Mouse (Mus musculus) thymus, postnatal 25 days (tissue): Measurements from ENCODE around the gene Gas6.
A peak's percentile ranks its signal among the peaks of the same experiment; 100 is the strongest.

Experiments used
- DNase-seq: peaks from one replicate; pipeline ENCODE4 v3.0.0; 2022

Gas6 gene

DNA sequence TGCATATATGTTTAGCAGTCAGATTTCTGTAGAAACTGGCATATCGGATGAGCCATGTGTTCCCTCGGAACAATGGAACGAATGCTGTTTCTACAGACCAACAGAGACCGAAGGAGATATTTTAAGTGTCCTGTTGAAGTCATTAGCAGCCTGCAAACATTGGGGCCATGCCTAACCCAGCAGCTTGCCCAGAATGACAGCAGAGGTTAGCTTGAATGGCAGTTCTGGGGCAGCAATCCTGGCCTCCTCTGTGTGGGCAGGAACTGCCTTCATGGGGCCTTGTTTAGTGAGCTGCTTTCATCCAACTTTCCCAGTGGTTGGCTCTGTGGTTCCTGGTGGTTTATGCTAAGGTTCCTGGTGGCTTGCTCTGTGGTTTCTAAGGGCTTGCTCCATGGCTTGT, 34.9 kb downstream of the Gas6 start:
- no peak for DNase-seq

DNA sequence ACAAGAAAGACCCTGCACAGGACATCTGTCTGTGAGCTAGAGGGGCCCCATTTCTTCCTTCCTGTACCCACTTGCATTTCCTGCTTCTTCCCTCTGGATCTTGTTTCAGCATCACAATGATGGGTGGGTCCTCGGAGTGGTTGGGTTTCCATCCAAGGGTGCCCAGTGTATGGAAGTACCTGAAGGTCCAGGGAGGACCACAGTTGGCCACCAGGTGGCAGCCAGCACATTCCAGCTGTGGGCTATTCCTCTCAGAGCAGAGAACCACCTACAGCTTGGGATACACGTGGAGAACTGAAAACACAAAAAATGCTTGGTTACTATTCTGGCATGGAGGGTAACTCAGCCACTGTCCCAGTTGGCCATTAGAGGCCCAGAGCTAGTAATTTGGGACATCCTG, 39.0 kb downstream of the Gas6 start:
- peak; percentile 47 for DNase-seq

- DNase-seq = no peak
These were observed 39.8 kb downstream of the Gas6 start for GRCm38 (mm10) chr8:13454341-13455113.

DNA sequence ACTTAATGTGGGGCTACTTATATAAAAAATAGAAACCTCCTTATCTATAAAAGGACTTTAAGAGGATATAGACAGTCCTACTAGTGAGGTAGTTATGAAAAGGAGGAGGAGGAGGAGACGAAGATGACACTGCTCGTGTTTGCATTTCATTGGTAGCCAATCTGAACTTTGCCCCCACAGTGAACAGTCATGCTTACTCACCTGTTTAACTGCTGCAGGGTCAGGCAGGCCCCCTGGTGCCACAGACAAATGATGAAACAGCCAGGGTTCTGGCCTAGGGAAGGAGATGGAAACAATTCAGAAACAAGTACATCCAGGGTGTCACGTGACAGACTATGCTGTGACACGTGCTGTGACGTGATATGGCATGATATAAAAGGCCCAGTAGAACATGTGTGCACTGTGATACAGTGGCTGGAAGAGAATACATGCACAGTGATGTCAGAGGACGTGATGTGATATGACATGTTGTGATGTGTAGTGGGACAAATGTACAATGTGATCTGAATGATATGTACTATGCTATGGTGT, 42.5 kb downstream of the Gas6 start:
- DNase-seq = no peak

DNA sequence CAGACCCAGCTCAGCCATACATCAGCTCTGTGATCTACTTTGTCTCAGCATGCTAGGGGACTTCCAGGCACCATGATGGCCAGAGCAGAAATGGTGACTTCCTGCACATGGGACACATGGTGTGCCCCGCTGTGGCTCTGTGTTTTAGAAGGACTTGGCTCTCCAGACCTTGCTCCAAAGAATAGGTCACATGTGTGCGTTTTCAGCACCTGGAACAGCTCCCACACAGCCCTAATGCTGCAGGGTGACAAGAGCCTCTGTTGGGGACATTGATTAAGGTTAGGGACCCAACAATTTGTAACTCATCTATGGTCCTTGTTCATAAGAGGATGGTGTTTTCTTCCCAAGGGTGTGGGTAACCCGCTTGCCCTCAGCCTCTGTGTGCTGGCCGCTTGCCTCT, 46.1 kb downstream of the Gas6 start:
- DNase-seq = no peak

DNA sequence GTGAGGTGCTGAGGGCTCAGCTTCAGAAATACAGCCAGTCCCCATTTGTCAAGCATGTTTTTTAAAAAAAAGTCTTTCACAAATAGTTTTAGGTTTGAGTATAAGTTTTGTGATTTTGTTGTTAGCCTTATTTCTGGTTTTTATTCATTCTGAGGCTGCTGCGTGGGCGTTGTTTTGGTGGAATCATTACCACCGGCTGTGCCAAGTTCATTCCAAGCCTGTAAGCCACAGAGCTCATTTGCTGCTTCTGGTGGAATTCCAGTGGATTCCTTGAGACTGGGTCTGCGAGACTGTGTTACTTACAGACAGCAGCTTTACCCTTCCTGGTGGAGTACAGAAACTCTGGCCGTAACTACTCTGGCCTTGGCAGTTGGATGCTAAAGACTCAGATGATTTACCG, 47.8 kb downstream of the Gas6 start:
- DNase-seq = no peak

GRCm38 (mm10) chr8:13442152-13442551, 52.1 kb downstream of the Gas6 start:
- no peak for DNase-seq

- no peak for DNase-seq
These were observed 56.8 kb downstream of the Gas6 start for GRCm38 (mm10) chr8:13437531-13437930.

- no peak for DNase-seq
These were observed 58.2 kb downstream of the Gas6 start for GRCm38 (mm10) chr8:13436052-13436451.

DNA sequence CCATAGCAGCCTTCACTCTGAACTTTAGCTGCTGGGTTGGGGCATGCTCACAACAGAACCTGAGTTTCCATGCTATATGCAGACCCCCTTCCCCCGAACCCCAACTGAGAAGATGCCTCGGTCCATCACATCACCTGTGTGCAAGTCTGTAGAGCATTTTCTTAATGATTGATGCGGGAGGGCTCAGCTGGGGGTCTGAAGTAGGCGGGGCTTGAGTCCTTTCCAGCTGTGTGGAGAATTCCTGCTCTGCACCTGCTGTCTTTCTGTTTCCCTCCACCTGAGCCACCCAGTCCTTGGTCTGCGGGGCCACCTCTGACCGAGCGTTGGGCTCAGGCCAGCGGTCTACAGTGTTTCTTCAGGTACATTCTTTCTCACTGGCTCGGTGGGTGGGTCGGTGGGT, 59.4 kb downstream of the Gas6 start, which contains the start of gene Tmem255b:
Gene Tmem255b, plus strand, starts transcription at position 301 of the 400 bp plus-strand sequence.
- no peak for DNase-seq

- DNase-seq = no peak
These were observed 61.2 kb downstream of the Gas6 start for GRCm38 (mm10) chr8:13433130-13433529.

DNA sequence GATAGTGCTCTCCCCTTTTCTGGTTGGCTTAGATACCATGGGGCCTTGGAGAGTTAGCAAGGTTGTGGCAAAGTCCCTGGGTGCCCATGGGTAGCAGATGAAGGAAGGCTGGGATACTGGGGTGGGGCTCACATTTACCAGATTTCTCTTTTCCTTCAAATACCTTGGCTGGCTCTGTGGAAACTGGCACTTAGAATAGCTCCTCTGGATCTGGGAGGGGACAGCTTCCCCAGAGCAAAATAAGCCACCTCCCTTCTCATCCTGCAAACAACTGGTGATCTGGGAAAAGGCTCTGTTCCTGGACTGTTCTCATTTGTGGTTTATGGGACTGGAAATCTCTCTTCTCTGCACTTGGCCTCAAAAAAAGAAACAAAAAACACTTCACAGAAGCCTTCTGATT, 63.4 kb downstream of the Gas6 start:
- no peak for DNase-seq

DNA sequence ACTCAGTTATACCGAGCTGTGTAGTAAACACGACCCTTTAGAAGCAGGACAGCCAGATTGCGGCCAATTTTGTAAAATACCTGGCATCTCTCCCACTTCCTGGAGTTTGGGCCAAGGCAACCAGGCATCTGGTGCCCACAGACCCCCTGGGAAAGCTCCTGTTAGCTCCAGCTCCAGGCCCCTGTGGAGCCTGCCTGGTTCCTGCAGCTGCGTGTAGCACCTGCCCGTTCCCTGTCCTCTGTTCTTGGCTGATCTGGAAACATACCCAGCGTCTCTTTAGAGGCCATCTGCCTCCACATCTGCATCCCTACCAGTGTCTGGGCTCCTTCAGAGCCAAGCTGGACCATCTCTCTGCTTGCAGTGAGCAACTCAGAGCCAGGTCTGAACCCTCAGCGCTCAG, 63.9 kb downstream of the Gas6 start:
- no peak for DNase-seq

DNA sequence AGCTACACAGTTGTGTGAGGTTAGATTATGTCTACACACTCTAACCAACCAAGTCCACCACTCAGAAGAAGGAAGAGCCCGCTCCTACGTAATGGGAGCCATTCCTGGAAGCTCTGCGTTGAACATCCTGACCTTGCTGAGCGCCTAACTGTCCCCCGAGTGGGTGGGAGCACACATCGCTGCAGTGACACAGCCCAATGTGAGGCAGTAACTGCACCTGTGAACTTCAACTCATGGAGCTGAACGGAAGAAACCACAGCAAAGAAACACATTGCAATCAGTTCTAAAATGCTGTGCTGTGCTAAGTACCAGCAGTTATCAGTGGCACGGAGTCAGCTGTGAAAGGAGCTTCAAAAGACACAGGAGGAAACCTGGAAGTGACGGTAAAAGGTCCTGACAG, 66.1 kb downstream of the Gas6 start:
- peak; percentile 75 for DNase-seq

DNA sequence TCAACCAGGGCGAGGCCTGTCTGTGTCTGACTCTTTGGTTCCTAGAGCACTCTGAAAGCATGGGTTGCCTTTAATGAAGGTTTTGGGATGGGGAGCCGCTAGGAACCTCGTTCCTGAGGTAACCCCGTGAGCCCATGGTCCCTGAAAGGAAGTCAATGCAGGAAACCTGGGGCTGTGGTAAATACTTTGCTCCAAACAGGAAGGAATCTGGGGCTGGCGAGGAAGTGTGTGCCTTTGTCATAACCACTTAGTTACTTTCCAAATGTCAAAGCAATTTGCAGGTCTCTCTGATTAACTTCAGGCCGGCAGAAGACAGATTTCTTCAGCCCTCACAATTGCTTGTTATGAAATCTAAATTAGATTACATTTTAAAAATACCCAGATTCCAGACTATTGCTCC, 66.9 kb downstream of the Gas6 start:
- DNase-seq = no peak

- DNase-seq = no peak
These were observed 73.3 kb downstream of the Gas6 start for GRCm38 (mm10) chr8:13420970-13421369.

- DNase-seq = no peak
These were observed 75.1 kb downstream of the Gas6 start for GRCm38 (mm10) chr8:13419111-13419639.

DNA sequence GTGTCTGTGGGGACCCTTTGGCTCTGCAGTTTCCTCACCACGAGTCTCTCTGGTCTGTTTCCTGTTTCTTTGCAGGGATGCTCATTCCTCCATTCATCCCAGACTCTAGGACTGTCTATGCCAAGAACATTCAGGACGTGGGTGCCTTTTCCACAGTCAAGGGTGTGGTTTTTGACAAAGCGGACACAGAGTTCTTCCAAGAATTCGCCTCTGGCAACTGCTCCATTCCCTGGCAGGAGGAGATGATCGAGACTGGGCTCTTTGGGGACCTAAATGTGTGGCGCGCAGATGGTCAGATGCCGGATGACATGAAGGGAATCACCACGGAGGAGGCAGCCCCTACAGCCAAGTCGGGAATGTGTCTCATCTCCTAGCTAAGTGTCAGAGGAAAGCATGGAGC, 78.4 kb downstream of the Gas6 start:
- no peak for DNase-seq
